Mouse (Mus musculus): ENCODE results near the gene Enthd1.

DNA sequence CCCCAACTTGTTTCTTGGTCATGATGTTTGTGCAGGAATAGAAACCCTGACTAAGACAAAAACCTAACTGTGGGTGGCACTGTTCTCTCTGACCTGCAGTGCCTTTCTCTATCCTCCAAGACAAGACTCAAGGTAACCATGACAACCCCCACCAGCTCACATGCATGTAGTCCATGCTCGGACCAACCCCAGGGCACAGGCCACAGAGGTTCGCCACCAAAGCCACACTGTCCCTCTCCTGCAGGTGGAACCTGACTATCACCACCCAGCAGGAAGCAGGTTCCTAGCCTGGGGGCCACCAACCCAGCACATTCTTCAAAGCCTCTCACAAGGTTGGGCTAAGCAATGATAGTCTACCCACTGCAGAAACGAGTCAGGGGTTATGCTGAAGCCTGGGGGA is 76.3 kb downstream of the Enthd1 start:
- TF ChIP-seq POLR2A (IDR thresholded peaks at IDR 0.05; ENCODE audit: insufficient read length, low read depth) (no peak), POLR2AphosphoS2 (IDR thresholded peaks at IDR 0.05; ENCODE audit: insufficient read length, low read depth) (no peak), MYOG (IDR thresholded peaks at IDR 0.05; ENCODE audit: control insufficient read depth in 1 of 3, insufficient read depth in 1 of 3, insufficient read length in 2 of 3, low read depth in 2 of 3) (no peak), USF1 (IDR thresholded peaks at IDR 0.05; ENCODE audit: low read depth) (no peak), E2F4 (IDR thresholded peaks at IDR 0.05; ENCODE audit: insufficient read depth) (no peak), MYOD1 (IDR thresholded peaks at IDR 0.05; ENCODE audit: control insufficient read depth in 1 of 3, insufficient read length in 2 of 3, low read depth in 2 of 3) (no peak), MAX (IDR thresholded peaks at IDR 0.05; ENCODE audit: low read depth) (no peak), TCF12 (IDR thresholded peaks at IDR 0.05; ENCODE audit: insufficient read depth, poor library complexity, severe bottlenecking) (no peak), CEBPB (IDR thresholded peaks at IDR 0.05; ENCODE audit: insufficient read depth, poor library complexity, severe bottlenecking) (no peak), REST (IDR thresholded peaks at IDR 0.05; ENCODE audit: insufficient read depth, insufficient read length) (no peak)
